Mouse (Mus musculus): ENCODE measurements around the gene Stard10. TPM values are rescaled to one million over a fixed set of nuclear protein-coding genes. Genes with fewer than 3 reads are reported as not detected.
A peak's percentile ranks its signal among the peaks of the same experiment; 100 is the strongest.

Gene Stard10
- polyA plus RNA-seq, 2 experiments = 71.0 to 98.2 TPM

- H3K9me3 ChIP-seq (ENCODE audit: control insufficient read depth, low read length) = no peaks in the 10 kb centered on the region
- no peak overlapping the region for H3K4me3 ChIP-seq (ENCODE audit: insufficient read depth in 1 of 2, low read depth in 2 of 2, low read length in 2 of 2)
- ATAC-seq (ENCODE audit: insufficient read depth) = peak; percentile 18; the same call in 1 of the 2 replicates
- H3K4me2 ChIP-seq (ENCODE audit: low read depth) = no peak overlapping the region
- WGBS (ENCODE audit: insufficient replicate concordance) = 35% methylated on average over 7 of the region's 7 CpGs
- no peaks in the 10 kb centered on the region for H3K27me3 ChIP-seq (ENCODE audit: control insufficient read depth, insufficient read depth, low read length)
- H3K27ac ChIP-seq = no peak overlapping the region
- TF ChIP-seq EP300 (IDR thresholded peaks at IDR 0.05; ENCODE audit: low read depth) (no peak), CTCF (IDR thresholded peaks at IDR 0.05; ENCODE audit: low read depth) (no peak)
- peaks cover 4% of the 10 kb centered on the region; the same call in 1 of the 2 replicates for H3K36me3 ChIP-seq (replicated peaks; ENCODE audit: control insufficient read depth, insufficient read depth, low read depth)
- no peak for DNase-seq (ENCODE audit: low read depth in 3 of 3, low spot score in 3 of 3)
- H3K4me1 ChIP-seq (replicated peaks; ENCODE audit: control insufficient read depth in 2 of 2, insufficient read depth in 2 of 2, low read length in 1 of 2) = peaks cover 0 to 22% of the 10 kb centered on the region in 2 experiments
- no peak overlapping the region for H3K9ac ChIP-seq (replicated peaks)
Observed at GRCm38 (mm10) chr7:101343135-101343534, 26.2 kb downstream of the Stard10 start.

DNA sequence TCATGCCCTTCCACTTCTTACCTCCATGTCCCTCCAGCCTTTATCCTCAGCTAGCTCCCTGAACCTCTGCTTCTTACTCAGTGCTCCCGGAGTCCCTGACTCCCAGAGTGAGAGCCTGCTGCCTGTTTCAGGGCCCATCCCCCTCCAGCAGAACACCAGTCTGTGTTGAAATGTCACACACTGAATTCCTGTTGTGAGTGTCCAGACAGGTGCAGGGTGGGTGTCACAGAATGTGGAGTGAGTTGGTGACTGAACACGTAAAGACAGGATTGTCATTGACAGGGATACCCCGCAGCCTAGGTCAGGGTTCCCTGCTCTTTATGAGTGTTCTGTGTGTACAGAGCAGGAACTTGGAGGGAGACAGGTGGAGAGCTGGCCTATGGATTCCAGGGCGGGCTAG lies 28.0 kb downstream of the Stard10 start:
- Histone ChIP-seq H3K4me3 (ENCODE audit: insufficient read depth in 1 of 2, low read depth in 2 of 2, low read length in 2 of 2) (no peak overlapping the region), H3K4me1 (replicated peaks; ENCODE audit: control insufficient read depth in 2 of 2, insufficient read depth in 2 of 2, low read length in 1 of 2) (peaks cover 0 to 29% of the 10 kb centered on the region in 2 experiments), H3K27me3 (ENCODE audit: control insufficient read depth, insufficient read depth, low read length) (no peaks in the 10 kb centered on the region), H3K9me3 (ENCODE audit: control insufficient read depth, low read length) (no peaks in the 10 kb centered on the region), H3K9ac (replicated peaks) (no peak overlapping the region), H3K27ac (no peak overlapping the region), H3K4me2 (ENCODE audit: low read depth) (no peak overlapping the region), H3K36me3 (replicated peaks; ENCODE audit: control insufficient read depth, insufficient read depth, low read depth) (peaks cover 4% of the 10 kb centered on the region; the same call in 1 of the 2 replicates)
- TF ChIP-seq EP300 (IDR thresholded peaks at IDR 0.05; ENCODE audit: low read depth) (no peak), CTCF (IDR thresholded peaks at IDR 0.05; ENCODE audit: low read depth) (no peak)
- 63% methylated on average over 4 of the region's 4 CpGs for WGBS (ENCODE audit: insufficient replicate concordance)
- no peak for DNase-seq (ENCODE audit: low read depth in 3 of 3, low spot score in 3 of 3)
- no peak for ATAC-seq (ENCODE audit: insufficient read depth)

- H3K4me2 ChIP-seq (ENCODE audit: low read depth) = no peak overlapping the region
- TF ChIP-seq CTCF (IDR thresholded peaks at IDR 0.05; ENCODE audit: low read depth) (no peak), EP300 (IDR thresholded peaks at IDR 0.05; ENCODE audit: low read depth) (no peak)
- 66% methylated on average over 2 of the region's 2 CpGs for WGBS (ENCODE audit: insufficient replicate concordance)
- H3K9ac ChIP-seq (replicated peaks) = no peak overlapping the region
- H3K27me3 ChIP-seq (ENCODE audit: control insufficient read depth, insufficient read depth, low read length) = no peaks in the 10 kb centered on the region
- H3K27ac ChIP-seq = no peak overlapping the region
- peaks cover 4% of the 10 kb centered on the region; the same call in 1 of the 2 replicates for H3K36me3 ChIP-seq (replicated peaks; ENCODE audit: control insufficient read depth, insufficient read depth, low read depth)
- no peaks in the 10 kb centered on the region for H3K9me3 ChIP-seq (ENCODE audit: control insufficient read depth, low read length)
- peaks cover 0 to 18% of the 10 kb centered on the region in 2 experiments for H3K4me1 ChIP-seq (replicated peaks; ENCODE audit: control insufficient read depth in 2 of 2, insufficient read depth in 2 of 2, low read length in 1 of 2)
- H3K4me3 ChIP-seq (ENCODE audit: insufficient read depth in 1 of 2, low read depth in 2 of 2, low read length in 2 of 2) = no peak overlapping the region
- ATAC-seq (ENCODE audit: insufficient read depth) (no peak), DNase-seq (ENCODE audit: low read depth in 3 of 3, low spot score in 3 of 3) (no peak)
Observed at GRCm38 (mm10) chr7:101346991-101347390, 30.1 kb downstream of the Stard10 start.

DNA sequence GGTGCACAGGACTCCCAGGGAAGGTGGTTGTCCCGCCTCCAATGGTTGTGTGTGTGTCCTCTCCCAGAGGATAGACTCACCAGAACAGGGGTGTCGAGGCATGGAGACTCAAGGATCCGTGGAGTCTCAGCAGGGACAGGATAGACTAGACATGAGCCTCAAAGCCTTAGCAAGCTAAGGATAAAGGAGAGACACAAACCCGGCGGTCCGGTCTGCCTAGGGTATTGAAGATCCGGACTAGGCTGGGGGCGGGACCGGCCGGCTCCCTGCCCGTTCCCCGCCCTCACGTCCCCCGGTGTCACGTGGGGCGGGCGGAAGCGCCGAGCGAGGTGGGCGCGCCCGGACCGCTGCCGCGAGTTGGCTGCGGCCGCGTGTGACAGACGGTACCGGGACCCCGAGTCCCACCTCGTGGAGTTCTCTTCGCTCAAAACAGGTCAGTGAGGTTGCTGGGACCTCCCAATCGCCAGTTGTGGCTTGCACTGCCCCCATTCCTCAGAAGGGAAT lies 30.9 kb downstream of the Stard10 start, which contains the start of gene Arap1:
Arap1 (plus strand) TSS at position 301 of the 504 bp plus-strand sequence.
- TF ChIP-seq EP300 (IDR thresholded peaks at IDR 0.05; ENCODE audit: low read depth) (no peak), CTCF (IDR thresholded peaks at IDR 0.05; ENCODE audit: low read depth) (no peak)
- DNase-seq (ENCODE audit: low read depth in 3 of 3, low spot score in 3 of 3) = peak; percentile 40 to 46 (median 45)
- H3K4me2 ChIP-seq (ENCODE audit: low read depth) = peak within 1 kb of the TSS; percentile 90
- H3K9me3 ChIP-seq (ENCODE audit: control insufficient read depth, low read length) = no peaks in the 10 kb centered on the region
- H3K4me1 ChIP-seq (replicated peaks; ENCODE audit: control insufficient read depth in 2 of 2, insufficient read depth in 2 of 2, low read length in 1 of 2) = peaks cover 0 to 15% of the 10 kb centered on the region in 2 experiments; a peak in 3 of 4 replicates
- no peaks in the 10 kb centered on the region for H3K27me3 ChIP-seq (ENCODE audit: control insufficient read depth, insufficient read depth, low read length)
- peak within 1 kb of the TSS; percentile 58 for H3K9ac ChIP-seq (replicated peaks)
- ATAC-seq (ENCODE audit: insufficient read depth) = peak; percentile 73
- peak within 1 kb of the TSS; percentile 65 to 70 for H3K4me3 ChIP-seq (ENCODE audit: insufficient read depth in 1 of 2, low read depth in 2 of 2, low read length in 2 of 2)
- H3K36me3 ChIP-seq (replicated peaks; ENCODE audit: control insufficient read depth, insufficient read depth, low read depth) = peaks cover 4% of the 10 kb centered on the region; the same call in 1 of the 2 replicates
- no peak within 1 kb of the TSS for H3K27ac ChIP-seq
- under 1% methylated on average over 28 of the region's 35 CpGs for WGBS (ENCODE audit: insufficient replicate concordance)

- Histone ChIP-seq H3K36me3 (replicated peaks; ENCODE audit: control insufficient read depth, insufficient read depth, low read depth) (peaks cover 4% of the 10 kb centered on the region; the same call in 1 of the 2 replicates), H3K27ac (no peak overlapping the region), H3K4me2 (ENCODE audit: low read depth) (peak overlapping the region; percentile 90), H3K9me3 (ENCODE audit: control insufficient read depth, low read length) (no peaks in the 10 kb centered on the region), H3K27me3 (ENCODE audit: control insufficient read depth, insufficient read depth, low read length) (no peaks in the 10 kb centered on the region), H3K4me1 (replicated peaks; ENCODE audit: control insufficient read depth in 2 of 2, insufficient read depth in 2 of 2, low read length in 1 of 2) (peaks cover 0 to 17% of the 10 kb centered on the region in 2 experiments; a peak in 3 of 4 replicates), H3K9ac (replicated peaks) (peak overlapping the region; percentile 58), H3K4me3 (ENCODE audit: insufficient read depth in 1 of 2, low read depth in 2 of 2, low read length in 2 of 2) (peak overlapping the region; percentile 65 to 70)
- TF ChIP-seq CTCF (IDR thresholded peaks at IDR 0.05; ENCODE audit: low read depth) (no peak), EP300 (IDR thresholded peaks at IDR 0.05; ENCODE audit: low read depth) (no peak)
- DNase-seq (ENCODE audit: low read depth in 3 of 3, low spot score in 3 of 3) (no peak), ATAC-seq (ENCODE audit: insufficient read depth) (peak; percentile 5; the same call in 1 of the 2 replicates)
- 2% methylated on average over 13 of the region's 13 CpGs for WGBS (ENCODE audit: insufficient replicate concordance)
Observed at GRCm38 (mm10) chr7:101348312-101348711, 31.4 kb downstream of the Stard10 start.
